Mouse (Mus musculus) adrenal gland, adult (tissue): Measurements from ENCODE around the gene Vill.

Source experiments
- DNase-seq, 2 experiments: peaks; one replicate each; pipeline ENCODE4 v3.0.0; 2022 to 2023; ENCODE audit warnings: low spot score in 1 of 2; ENCODE audit not compliant: inconsistent age in 2 of 2

Gene Vill

GRCm38 (mm10) chr9:119034069-119034468 is 18.5 kb upstream of the Vill start:
- no peak for DNase-seq

DNA sequence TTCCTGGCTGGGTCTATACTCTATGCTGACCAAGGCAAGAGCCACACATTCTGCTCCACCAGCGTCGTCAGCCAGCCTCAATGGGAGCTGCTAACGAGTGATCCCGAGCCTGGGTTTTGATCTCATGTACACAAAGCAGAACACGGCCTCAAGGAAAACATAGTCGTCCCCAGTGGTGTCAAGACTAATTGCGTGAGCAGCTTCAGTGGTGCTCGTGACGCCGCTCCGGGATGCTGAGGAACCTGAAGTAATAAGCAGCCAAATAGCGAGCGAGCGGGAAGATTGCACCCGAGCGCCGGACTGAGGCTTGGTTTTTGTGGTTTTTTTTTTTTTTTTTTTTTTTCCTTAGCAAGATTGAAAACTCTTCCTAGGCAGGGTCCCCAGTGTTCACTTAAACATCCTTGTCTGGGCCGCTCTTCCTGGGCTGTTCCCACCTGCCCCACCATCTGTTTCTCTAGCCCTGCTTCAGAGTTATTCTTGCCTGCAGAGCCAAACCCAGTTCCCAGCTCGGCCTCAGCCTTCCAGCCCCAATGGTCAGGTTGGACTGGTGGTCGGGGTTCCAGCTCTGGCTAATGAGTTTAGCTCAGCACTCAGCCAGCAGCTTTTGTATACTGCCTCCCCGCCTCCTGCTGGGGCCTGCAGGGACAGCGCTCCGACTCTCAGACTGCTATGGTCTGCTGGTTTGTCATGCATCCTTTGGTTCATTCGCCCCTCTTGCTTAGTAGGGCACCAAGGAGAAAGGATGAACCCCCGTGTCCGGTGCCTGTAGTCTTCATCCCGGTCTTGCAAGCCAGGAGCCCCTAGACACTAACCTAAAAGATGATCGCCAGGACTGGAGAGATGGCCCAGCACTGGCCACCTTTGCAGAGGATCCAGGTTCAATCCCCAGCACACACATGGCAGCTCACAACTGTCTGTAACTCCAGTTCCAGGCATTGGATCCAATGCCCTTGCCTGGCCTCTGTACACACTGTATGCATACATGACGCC is 17.6 kb upstream of the Vill start:
- no peak for DNase-seq

DNA sequence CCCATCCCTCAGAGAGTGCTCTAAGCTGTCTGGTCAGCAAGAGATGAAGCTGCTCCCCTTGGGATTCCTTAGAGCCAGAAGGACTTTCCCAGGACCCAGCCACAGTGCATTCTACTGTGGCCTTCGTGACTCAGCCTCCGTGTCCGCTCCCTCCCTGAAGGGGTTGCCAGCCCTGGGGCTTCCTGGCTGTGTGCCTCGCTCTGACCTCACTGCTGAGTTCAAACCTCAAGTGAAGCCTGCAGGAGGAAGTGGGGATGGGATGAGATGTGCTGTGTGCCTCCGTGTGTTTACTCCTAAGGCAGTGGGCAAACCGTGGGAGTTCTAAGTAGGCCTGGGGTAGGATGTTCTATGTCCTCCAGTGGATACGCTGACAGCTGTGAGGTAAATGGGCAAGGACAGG is 16.7 kb upstream of the Vill start:
- DNase-seq: peak; percentile 78 to 92

GRCm38 (mm10) chr9:119037076-119037730 is 15.4 kb upstream of the Vill start:
- DNase-seq: peak in 1 of 2 experiments; percentile 55

- DNase-seq: no peak
These were observed 14.0 kb upstream of the Vill start for GRCm38 (mm10) chr9:119038574-119038973.

DNA sequence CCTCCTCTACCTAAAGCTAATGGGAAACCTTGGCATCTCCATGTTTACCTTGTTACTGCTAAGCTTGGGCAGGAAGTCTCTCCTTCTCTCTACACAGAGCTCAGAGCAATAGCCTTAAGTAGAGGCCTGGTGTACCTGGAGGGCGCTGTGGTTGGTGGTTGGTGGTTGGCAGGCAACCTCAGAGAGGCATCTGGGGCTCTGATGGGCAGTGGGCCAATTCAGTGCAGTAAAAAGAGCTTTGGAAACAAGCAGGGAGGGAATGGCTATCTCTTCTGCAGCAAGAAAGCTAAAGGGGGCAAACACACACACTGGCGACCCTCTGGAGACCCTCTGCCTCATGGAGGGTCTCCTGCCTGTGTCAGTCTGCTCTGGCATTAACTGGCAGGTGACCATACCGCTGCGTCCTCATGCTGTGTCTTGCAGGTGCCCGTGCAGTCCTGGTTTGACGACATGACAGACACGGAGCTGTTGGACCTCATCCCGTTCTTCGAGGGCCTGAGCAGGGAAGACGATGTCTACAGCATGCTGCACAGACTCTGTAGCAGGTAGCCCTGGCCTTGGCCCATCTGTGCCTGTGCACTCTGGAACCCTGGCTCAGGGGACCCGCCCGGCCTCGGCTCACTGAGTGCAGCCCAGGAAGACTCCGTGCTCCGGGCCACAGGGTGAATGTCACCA is 12.3 kb upstream of the Vill start:
- DNase-seq: no peak

GRCm38 (mm10) chr9:119048182-119048903 is 4.2 kb upstream of the Vill start:
- no peak for DNase-seq

DNA sequence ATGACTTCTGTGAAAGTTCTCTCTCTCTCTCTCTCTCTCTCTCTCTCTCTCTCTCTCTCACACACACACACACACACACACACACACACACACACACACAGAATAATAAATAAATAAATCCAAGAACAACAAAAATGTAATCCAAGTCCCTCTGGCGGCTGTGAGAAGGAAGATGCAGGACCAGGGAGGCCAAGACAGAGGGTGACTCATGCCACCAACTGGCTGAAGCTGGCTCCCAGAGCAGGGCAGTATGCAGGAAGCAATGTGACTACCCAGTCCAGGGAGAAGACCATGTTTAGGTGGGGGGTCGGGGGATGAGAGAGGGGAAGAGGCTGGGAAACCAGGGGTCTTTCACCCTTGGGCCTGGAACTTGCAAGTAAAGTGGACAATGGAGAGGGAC is 1.4 kb upstream of the Vill start:
- DNase-seq: peak in 1 of 2 experiments; percentile 52

GRCm38 (mm10) chr9:119053964-119054576 is 1.5 kb downstream of the Vill start:
- DNase-seq: no peak

DNA sequence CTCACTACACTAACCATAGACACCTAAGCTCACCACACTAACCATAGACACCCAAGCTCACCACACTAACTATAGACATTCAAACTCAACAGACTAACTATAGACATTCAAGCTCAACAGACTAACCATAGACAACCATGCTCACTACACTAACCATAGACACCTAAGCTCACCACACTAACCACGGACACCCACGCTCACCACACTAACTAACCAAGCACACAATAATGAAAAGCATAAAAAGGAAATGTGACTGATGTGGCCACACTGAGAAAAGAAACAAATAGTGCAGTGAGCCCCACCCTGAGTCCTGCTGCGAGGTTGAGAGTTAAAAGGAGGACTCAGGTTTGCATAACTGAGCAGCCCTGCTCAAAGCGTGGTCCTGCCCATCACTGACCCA is 2.8 kb downstream of the Vill start:
- DNase-seq: no peak

DNA sequence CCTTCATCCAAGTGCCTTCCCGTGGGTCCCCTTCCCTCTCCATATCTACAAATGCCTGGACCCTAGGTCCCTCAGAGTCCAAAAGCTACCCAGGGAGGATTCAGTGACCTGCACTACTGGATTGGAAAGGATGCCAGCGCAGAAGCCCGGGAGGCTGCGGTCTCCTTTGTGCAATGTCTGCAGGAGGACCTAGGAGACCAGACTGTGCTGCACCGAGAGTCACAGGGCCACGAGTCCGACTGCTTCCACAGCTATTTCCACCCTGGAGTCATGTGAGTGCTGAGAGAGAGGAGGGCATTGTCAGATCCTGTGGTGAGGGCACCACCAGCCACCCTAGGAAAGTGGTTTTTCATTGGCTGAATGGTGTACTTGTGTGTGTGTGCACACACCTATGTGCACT is 5.7 kb downstream of the Vill start:
- DNase-seq: no peak

DNA sequence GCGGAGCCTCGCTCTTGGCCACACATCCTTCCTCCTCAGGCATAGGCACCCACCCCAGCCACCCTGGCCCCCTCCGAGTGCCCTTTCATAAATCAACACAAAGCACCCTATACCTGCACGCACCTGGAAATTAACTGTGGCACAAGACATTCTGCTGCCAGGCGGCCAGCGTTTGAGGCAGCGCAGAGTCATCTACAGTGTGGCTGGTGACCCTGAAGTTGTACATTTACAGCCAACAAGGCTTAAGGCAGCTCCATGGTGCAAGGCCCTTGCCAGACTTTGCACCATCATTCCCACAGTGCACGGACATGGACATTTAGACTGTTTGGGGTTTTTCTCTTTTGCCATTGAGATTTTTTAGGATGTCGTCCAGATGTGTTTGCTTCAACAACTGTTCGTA is 8.1 kb downstream of the Vill start:
- DNase-seq: no peak

DNA sequence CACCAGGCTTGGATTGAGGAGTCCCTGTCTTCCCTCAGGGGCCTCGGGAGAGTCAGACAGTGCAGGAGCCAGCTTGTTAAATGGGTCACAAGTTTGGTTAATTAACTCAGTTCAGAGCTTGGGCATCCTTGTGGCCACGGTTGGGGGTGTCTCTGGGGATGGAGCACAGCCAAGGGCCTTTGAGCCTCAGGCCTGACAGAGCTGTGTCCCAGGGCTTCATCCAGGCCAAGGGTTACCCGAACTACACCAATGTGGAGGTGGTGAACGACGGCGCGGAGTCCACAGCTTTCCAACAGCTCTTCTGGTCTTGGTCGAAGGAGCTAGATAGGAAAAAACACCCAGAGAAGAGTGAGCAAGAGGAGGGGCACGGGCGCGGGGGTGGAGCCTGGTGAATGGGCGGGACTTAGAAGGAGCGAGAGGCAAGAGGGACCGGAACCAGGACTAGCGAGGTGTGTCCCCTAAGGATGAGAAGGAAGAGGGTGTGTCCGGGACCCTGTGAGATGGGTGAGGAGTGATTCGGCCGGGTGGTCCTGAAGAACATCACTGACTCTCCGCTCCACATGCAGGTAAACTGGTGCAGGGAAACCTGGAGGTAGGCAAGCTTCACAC is 10.6 kb downstream of the Vill start:
- no peak for DNase-seq

- no peak for DNase-seq
These were observed 11.7 kb downstream of the Vill start for GRCm38 (mm10) chr9:119064296-119064695.

GRCm38 (mm10) chr9:119067601-119068000 is 15.0 kb downstream of the Vill start:
- peak; percentile 74 to 92 for DNase-seq

- DNase-seq: no peak
These were observed 15.7 kb downstream of the Vill start for GRCm38 (mm10) chr9:119068266-119068665.

GRCm38 (mm10) chr9:119070173-119070825 is 17.7 kb downstream of the Vill start:
- no peak for DNase-seq

DNA sequence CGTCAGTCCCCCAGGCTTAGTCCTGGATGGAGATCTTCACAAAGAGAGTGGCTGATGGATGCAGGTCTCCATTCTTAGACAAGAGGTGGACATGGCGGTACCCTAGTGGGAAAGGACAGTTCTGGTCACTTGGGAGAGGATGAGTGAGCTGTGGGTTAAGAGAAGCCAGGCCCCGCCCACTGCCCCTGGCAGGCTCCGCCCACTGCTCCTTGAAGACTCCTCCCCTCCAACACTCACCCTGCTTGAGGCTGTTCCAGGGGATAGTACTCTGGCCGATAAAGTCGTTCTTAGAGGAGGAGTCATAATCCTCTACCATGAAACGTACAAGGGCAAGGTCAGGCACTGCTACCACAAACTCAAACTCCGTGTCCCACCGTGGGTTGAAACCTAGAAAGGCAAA is 19.2 kb downstream of the Vill start:
- peak in 1 of 2 experiments; percentile 59 for DNase-seq

GRCm38 (mm10) chr9:119073184-119073895 is 20.8 kb downstream of the Vill start:
- DNase-seq: peak; percentile 60 to 66
